Mouse (Mus musculus): ENCODE results near the gene Chmp3.

Chmp3 gene

DNA sequence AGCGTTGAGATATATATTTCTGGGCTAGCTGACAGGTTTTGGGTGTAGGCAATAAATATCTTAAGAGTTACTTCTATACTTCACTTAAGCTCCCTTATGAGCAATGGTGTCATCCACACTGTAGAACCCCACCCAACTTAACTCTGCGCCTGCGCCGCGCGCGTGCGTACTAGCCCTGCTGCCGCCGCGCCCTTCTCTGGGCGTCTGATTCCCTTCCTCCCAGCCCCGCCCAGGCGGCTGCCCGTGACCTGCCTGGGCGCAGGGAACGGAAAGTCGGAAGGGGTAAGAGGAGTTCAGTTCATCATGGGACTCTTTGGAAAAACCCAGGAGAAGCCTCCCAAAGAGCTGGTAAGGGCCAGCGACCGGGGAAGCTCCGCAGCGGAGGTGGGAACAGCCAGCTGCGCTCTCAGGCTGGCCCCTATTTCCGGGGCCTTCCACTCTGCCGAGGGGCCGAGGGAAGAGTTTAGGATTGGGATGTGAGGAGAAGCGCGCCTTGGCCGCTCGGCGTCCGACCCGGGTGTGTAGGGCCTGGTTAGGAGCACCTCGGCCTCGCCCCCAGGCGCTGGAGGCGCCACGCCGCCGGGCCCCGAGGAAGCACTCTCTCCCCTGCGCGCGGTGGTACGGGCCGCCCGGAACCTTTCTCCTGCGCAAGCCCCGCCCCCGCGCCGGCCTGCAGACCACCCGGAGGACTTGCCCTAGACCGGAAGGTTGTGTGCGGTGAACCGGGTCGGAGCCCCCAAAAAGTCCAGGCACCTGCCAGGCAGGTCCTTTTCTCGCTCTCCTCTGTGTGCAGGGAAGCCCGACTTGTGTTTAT is at the start of gene Chmp3:
Gene Chmp3 (plus strand): TSS at position 112 of the 814 bp plus-strand sequence.
- peak; percentile 98 for DNase-seq

GRCm38 (mm10) chr6:71494341-71495020 is 49.1 kb upstream of the Chmp3 start:
- peak; percentile 46 for DNase-seq

DNA sequence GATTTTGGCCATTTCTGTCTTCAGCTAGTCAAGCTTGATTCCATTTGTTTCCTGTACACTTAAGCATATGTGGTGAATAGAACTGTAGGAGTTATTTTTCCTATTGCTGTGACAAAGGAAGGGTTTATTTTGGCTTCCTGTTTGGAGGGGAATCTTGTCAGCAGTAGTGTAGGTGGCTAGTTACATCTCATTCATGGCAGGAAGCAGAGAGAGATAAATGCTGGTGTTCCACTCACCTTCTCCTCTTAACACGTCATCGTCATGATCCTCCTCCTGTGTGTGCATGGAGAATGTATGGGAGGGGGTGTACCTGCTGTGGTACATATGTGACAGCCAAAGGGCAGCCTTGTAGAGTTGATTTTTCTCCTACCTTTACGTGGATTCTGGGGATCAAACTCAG is 43.0 kb upstream of the Chmp3 start:
- no peak for DNase-seq

DNA sequence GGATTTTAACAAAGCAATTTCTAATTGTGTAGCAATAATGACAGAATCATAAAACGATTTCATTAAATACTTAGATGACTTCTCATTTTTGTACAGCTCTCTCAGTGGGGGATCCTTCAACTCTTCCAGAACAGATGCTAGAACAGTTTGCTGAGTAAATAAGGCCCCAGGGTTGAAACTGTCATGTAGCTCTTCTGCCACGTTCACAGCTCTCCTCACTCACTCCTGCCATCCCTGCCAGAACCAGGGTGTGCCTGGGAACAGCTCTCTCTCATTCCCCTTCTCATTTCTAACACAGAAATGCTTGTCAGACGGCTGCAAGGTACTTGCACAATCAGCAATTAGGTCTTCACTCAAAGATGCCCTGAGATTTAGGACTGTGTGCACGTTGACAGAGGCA is 40.6 kb upstream of the Chmp3 start:
- no peak for DNase-seq

- DNase-seq, result no peak
These were observed 39.9 kb upstream of the Chmp3 start for GRCm38 (mm10) chr6:71503670-71504069.

DNA sequence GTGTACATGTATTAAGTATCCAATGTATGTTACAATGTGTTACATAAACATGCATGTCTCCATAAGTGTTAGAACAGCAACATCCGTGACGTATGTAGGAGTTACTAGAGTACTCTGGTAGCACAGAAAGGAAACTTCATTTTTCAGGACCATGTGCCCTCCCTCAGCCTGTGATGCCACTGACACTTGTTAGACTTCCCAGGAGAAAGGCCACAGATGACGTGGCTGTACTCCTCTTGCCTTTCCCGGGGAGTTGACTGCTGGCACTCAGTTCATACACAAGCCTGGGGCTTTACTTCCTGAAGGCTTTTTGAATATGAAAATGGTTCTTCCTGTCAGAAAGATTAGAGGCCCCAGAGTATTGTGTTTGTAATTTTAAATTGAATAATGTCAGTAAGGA is 39.5 kb upstream of the Chmp3 start:
- DNase-seq, result no peak

- DNase-seq, result no peak
These were observed 37.9 kb upstream of the Chmp3 start for GRCm38 (mm10) chr6:71505671-71506070.

DNA sequence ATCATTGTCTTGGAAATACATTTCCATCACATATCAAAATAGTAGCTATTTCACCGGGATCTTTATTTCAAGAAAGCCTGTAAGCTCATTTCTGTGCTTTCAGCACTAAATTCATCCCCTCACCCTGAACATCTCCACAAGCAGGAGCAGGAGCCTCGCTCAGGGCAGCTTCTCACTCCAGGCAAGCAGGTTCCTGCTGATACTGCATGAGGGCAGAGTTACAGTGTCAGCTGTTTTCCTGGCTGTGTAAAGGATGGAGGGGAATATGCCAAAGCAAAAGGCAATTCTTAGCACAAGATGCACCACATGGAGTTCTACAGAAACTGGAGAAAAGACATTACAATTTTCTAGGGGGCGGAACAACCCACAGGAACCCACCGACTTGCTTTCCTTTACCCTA is 24.1 kb upstream of the Chmp3 start:
- DNase-seq, result no peak

DNA sequence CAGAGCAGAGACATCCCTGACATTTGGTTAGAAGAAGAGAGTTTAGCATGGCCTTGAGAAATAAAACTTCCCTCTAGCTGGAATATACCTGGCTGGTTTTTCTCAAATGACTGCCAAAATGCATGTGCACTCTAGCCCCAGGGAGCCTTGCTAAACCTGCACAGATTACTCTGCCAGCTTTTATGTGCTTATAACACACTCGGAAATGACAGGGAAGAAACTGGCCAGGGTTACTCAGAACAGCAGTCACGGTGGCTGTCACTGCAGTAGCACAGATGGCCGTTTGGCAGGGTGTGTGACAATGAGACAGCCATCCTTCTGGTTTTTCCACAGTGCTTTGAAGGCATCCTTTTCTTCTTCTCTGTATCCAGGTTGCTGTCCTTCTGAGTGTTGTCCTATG is 18.0 kb upstream of the Chmp3 start:
- DNase-seq, result no peak

DNA sequence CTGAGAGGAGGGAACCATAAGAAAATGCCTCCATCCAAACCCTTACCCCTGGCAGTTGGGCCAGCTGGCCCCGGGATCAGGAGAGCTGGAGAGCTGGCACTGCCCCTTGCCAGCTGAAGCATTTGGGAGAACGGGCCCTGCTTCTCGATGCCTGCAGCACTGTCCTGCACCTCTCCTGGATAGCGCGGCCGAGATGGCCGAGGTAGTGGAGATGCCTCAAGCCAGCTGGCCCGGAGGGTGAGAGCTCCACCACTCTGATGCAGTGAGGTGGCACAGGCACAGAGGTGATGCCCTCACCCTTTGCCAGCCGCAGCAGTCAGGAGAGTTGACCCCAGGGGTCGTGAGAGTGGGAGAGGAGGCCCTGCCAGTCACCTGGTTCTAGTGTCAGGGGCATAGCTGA is 16.5 kb upstream of the Chmp3 start:
- no peak for DNase-seq

GRCm38 (mm10) chr6:71527826-71528225 is 15.8 kb upstream of the Chmp3 start:
- DNase-seq, result no peak

- no peak for DNase-seq
These were observed 13.4 kb upstream of the Chmp3 start for GRCm38 (mm10) chr6:71530176-71530575.

DNA sequence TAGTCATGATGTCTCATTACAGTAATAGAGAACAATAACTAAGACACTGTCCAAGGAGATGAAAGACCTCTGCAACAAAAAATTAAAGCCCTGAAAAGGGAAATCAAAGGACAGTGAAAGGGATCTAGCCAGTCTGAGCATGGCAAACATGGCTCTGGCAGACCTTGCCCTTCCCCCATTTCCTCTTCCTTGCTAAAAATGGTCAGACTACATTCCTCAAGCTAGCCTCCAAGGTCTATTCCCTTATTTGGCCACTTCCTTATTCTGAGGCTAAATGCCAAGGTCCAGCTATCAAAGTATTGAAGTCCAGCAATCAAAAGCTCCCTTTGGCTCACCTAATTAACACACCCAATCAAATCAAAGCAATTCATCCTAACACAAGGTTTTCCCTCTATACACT is 6.3 kb upstream of the Chmp3 start:
- DNase-seq, result peak; percentile 26

DNA sequence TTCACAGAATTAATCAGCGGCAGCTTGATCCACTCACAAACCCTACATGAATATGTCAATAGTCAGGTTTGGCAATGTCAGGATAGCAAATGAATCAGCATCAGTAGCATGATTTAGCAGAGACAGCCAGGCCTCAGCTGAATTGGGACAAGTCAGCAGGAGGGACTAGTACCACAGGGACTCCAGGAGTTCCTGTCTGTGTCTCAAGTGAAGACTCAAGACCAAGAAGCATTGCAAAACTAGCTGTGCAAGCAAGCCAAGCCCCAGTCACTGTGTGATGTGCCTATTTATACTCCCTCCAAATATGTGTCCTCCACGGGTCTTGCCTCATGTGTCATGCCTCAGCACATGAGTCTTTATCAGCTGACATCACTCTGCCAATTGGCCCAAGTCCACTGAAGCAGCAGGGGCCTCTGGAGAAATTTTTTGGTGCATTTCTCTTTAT is 11.9 kb downstream of the Chmp3 start:
- no peak for DNase-seq

DNA sequence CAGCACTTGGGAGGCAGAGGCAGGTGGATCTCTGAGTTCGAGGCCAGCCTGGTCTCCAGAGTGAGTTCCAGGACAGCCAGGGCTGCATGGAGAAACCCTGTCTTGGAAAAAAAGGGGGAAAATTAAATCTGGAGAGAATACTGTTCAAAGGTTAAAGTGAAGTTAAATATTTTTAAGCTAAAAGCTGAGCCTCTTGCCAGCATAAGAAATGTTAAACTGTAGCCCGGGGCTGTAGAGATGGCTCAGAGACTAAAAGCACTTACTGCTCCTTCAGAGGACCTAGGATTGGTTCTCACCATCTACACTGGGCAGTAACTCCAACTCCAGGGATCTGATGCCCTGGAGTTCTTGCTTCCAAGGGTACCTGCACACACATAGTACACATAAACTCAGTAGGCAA is 13.2 kb downstream of the Chmp3 start:
- DNase-seq, result peak; percentile 62

GRCm38 (mm10) chr6:71568616-71569015 is 25.0 kb downstream of the Chmp3 start:
- no peak for DNase-seq

DNA sequence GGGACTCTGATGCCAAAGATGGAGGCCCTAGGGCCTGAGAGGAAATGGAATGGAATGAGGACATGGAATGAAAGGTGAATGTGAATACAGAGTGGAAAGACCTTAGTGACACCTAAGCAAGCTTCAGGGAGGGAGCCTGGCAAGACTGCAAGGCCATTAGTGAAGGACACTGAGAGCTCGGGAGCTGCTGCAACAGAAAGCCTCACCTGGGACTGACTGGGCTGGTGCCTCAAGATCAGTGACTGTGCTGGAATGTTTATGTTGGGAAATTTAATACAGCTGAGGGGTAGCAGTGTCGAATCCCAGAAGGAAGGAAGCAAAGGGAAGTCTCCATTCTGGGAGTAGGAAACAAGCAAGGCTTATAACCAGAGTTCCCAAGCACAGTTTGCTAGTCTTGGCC is 25.4 kb downstream of the Chmp3 start:
- no peak for DNase-seq

DNA sequence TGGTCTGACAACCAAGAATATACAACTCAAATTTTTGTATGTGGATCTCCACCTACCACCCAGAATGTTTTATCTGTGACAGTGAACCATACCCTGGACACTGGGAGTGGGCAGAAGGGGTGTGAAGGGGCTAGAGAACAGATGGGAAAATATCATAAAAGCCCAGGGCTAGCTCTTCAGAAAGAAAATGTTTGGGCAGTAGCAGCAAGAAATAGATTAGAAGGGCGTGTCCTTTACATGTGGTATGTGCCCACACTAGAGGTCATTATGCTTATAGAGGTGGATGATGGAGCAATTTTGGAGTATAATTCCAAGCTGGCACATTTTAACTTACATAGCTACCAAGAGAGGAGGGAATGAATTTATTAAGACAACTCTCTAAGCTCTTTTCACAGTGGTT is 31.8 kb downstream of the Chmp3 start:
- DNase-seq, result no peak

GRCm38 (mm10) chr6:71579478-71579877 is 35.9 kb downstream of the Chmp3 start:
- no peak for DNase-seq

DNA sequence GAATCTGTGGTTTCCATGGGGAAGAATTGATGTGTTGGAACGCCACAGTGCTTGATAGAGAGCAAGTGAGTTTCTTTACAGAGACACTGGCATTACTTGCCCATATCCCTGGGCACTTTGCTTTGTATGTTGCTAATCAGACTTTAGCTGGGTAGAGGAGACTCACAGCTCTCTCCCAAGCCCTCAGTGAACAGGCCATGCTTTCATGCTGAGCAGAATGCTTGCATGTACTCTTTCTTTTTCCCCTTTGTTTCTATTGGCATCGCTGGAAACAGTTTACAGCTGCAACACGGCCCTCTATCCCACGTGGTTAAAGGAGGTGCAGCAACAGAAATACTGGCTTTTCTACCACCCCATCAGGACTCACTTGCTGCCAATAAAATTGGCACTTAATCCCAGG is 39.6 kb downstream of the Chmp3 start:
- DNase-seq, result no peak

DNA sequence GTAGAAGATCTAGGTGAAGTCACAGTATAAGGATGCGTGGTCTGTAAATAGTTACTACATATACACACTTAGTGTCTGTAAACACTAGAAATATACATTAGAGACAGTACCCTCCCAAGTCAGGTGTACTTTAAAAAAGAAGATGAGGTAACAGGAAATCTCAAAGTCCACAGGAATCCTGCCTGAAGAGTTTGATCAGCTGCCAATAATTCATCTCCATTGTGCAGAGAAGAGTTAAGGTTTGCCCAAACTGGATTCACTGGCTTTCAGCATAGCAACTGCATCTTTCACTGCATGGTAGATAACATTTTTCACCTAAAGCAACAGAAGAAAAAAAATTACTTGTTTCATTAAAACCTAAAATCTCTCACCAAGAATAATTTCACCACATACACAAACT is 45.8 kb downstream of the Chmp3 start:
- DNase-seq, result peak; percentile 55

DNA sequence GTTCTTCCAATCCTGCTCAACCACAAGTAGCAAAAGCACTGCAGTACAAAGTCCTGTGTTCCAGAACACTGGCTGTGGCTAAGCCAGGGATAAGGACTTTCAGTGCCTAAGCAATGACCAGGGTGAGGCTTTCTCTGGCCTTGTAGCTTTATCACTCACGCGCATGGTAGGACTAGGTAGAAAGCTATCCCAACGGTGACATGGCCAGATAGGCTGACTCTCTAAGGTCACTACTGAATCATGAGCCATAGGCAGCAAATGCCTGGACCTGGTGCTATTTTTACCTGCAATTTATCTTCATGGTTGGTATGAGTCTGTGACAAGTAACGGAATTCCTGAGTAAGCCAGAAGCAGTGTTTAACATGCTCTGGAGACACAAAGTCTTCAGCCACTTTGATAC is 46.6 kb downstream of the Chmp3 start:
- peak; percentile 49 for DNase-seq

- DNase-seq, result no peak
These were observed 64.2 kb downstream of the Chmp3 start for GRCm38 (mm10) chr6:71607756-71608155.

DNA sequence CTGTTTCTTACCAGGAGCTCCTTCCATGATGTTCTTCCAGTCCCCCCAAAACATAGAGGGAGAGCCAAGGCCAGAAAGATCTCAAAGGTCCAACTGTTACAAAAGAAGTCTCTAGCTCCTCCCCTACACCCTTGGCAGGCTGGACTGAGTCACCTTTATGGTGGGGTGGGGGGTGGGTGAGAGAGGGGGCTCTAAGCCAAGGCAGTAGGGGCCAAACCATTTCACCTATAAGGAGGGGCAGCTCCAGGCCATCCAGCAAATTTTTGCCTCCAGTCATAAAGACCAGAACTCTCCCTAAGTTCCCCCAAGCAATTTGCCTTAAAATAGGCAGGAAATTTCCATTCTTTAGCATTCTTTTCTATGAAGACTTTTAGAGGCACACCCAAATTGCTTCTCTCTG is 65.4 kb downstream of the Chmp3 start:
- DNase-seq, result no peak

- no peak for DNase-seq
These were observed 66.4 kb downstream of the Chmp3 start for GRCm38 (mm10) chr6:71609968-71610367.

Measured in kidney, adult 9 months (tissue).